Mouse (Mus musculus) adrenal gland, postnatal 4 days (tissue): ENCODE data around the gene Maats1. TPM values are rescaled to one million over a fixed set of nuclear protein-coding genes. Genes with fewer than 3 reads are reported as not detected.
A peak's percentile ranks its signal among the peaks of the same experiment; 100 is the strongest.

ENCODE experiments used
- DNase-seq, 2 experiments: peaks; one replicate each; pipeline ENCODE4 v3.0.0; 2021 to 2022; ENCODE audit warnings: low spot score in 2 of 2, mixed read lengths in 2 of 2
- long read RNA-seq, 2 experiments: library from polyadenylated mRNA; stranded (forward); transcript quantifications; one replicate each; pipeline ENCODE4 v2.0.0; 2021
- total RNA-seq, 2 experiments: library from RNA; stranded (reverse); gene quantifications; 2 replicates each; pipeline ENCODE4 v1.2.3; 2021

The Maats1 gene
- 1 to 10 TPM in 1 of 2 experiments, under 1 TPM in 1; 0.56 to 1.1 TPM for total RNA-seq
- long read RNA-seq, experiment 1, result 0 reads
- long read RNA-seq, experiment 2, result 0 reads

- peak; percentile 32 to 64 for DNase-seq
Measured at GRCm38 (mm10) chr16:38341396-38342324, at the start of gene Maats1. Maats1 (minus strand) TSS chr16:38342143.

DNA sequence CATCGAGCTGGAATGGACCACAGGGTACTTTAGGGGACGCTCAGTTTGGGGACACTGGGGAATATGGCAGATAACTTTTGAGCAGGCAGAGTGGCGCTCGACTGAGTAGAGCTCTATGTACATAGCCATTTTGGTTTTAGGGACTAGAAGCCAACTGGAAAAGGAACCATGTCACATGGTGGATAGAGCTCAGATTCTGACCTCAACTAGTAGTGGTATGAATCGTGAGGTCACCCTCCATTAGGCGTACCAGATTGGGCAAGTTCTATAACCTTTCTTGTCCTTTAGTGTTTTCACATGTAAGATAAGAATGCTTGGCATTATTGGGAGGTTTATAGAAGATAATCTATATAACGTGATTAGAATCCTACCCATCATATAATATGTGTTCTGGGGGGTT is 48.4 kb upstream of the Maats1 start:
- DNase-seq, result no peak

GRCm38 (mm10) chr16:38389284-38389893 is 47.4 kb upstream of the Maats1 start:
- no peak for DNase-seq

DNA sequence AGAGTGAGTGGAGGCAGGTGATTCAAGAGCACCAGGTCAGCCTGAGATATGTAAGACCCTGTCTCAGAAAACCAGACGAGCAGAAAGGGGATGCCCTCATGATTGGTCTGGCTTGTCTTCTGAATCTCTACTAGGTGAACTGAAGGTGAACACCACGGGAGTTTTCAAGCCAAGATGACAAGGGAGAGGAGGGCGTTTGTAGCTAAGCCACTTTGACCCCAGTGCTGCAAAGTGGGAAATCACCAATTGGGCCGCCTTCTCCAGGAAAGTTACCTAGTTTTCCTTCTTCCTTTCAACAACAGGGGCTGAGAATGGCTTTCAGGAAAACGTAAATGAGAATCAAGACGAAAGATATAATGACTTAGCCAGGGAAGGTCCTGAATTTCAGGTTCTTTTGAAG is 46.8 kb upstream of the Maats1 start:
- DNase-seq, result no peak

- DNase-seq, result no peak
Measured at GRCm38 (mm10) chr16:38387389-38387788, 45.4 kb upstream of the Maats1 start.

GRCm38 (mm10) chr16:38385700-38386099 is 43.8 kb upstream of the Maats1 start:
- no peak for DNase-seq

- no peak for DNase-seq
Measured at GRCm38 (mm10) chr16:38385184-38385634, 43.3 kb upstream of the Maats1 start.

DNA sequence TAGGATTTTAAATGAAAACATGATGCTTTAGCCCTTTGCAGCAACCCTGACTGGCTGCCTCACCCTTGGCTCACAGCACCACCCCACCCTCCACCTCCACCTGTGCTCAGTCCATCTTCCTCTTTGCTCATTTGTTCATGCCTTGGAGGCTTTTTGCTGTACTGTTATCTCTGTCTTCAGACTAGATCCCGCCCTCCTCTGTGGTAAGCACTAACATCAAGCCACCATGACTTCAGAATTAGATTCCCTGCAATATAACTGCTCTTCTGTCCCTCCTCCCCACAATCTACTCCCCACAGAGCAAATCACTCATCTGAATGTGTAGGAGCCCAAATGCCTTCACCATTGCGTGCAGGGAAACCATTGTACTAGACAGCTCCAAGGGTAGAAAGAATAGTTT is 41.7 kb upstream of the Maats1 start:
- DNase-seq, result no peak

GRCm38 (mm10) chr16:38379926-38380325 is 38.0 kb upstream of the Maats1 start:
- no peak for DNase-seq

DNA sequence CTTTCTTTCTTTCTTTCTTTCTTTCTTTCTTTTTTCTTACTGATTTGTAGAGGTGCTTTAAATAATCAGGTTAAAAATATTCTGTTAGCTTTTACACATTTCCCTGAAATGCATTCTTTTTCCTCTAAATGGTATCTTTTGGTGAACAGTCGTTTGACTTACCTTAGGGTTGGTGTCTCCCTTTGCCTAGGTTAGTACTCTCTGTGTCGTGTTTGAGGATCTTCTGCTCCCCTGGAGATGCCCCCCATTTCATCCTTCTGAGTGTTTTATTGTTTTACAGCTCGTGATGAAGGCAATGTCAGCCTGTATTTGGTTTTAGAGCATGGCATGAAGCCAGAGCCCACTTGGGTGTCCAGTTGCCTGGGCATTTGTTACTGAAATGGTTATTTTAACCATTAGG is 37.5 kb upstream of the Maats1 start:
- no peak for DNase-seq

DNA sequence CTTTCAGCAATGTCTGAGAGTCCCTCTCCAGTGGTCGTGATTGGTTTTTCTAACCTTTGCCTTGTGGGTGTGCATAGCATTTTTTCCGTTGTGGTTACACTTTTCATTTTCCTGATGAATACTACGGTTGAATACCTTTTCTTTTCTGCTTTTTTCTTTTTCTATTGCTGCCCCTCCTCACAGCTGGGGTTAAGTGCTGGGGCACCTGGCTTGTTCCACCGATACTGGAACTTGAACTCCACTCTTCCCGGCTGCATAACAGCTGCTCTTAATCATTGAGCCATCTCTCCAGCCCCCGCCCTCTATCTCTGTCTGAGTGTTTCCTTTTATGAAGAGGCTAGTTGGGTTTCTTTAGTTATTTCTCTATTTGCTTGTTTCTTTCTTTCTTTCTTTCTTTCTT is 37.1 kb upstream of the Maats1 start:
- no peak for DNase-seq

- DNase-seq, result no peak
Measured at GRCm38 (mm10) chr16:38378591-38378990, 36.6 kb upstream of the Maats1 start.

DNA sequence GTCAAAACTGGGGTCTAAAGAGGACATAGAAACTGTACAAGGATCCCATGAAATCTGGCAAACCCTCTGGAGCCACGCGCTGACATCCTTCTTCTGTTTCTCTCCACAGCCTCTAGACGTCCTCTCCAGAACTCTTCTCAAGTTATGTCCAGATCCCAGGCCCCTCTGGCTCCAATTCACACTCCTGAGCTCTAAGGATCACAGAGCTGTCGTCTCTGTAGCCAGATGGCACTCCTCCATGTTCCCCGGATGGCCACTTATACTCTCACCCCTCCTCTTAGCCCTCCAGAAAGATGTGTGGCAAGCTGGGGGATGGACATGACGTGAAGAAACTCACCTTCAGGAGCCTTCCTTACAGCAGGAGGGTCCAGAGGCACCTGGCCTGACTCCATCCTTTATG is 35.6 kb upstream of the Maats1 start:
- DNase-seq, result no peak

DNA sequence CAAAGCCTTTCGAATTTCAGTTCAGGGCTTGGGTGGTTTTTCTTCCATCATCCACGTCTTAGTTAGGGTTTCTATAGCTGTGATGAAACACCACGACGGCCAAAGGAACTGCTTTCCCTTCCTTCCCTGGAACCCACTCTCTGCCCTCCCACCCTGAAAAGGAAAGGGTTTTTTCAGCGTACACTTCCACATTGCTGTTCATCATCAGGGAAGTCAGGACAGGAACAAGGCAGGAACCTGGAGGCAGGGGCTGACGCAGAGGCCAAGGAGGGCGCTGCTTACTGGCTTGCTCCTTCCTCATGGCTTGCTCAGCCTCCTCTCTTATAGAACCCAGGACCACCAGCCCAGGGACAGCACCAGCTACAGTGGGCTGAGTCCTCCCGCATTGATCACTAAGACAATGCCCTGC is 34.9 kb upstream of the Maats1 start:
- DNase-seq, result no peak

DNA sequence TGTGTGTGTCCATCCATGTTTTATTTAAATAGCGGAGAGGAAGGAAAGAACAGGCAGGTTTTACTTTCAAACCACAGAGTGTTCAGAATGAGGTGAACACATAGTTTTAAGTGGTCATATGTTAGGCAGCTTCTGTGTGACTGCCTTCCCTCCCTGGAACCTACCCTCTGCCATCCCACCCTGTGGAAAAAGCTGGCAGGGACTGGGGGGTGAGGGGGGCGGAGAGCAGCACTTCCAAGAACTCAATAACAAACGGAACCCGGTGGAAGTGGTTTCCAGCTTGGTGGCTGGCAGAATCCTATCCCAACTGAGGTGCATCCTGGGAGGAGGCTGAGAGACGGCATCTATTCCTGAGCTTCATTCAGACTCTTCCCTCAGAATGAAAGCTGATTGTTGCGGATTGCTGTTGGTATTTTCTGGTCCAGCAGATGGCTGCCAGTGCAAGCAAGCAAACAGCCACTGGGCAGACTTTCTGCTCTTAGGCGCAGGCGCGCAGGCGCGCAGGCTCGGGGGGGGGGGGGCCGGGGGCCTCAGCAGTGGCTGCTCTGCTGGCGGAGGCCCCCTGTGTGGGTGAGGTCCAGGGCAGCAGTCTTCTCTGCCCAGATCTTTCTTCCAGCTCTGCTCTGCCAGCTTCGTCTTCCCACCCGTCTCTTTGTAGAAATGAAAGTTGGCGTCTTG is 34.4 kb upstream of the Maats1 start:
- DNase-seq, result no peak

- no peak for DNase-seq
Measured at GRCm38 (mm10) chr16:38375182-38375581, 33.2 kb upstream of the Maats1 start.

DNA sequence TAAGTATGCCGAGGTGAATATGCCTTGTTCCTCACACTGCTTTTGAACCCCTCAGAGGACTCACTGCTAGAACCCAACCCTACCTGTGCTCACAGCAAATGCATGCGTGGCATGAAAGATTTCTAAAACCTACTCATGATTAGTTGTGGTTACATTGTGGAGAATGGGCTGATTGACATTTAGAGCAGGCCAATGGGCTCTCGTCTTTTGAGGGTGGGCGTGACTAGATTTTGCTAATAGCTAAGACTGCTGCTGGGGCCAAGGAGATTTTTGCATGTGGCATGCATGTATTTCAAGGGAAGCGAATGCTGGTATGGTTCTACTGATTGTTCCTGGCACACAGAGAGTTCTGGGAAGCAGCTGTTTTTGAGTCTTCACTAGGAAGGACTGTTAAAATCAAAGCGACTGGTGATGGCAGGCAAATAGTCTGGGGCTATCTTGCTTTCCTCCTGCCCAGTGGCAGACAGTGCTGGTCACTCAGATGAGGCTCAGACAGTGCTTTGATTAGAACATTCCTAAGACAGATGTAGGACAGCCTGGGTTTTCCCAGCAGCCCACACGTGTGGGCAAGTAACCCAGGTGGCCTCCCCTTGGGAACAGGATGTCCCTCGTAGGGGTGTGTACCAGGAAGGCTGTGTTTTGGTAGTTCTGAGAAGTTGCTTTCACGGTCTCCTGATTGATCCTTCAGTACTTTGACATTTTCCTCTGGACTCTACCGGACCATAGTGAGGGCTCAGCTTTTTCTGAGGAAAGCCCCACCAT is 32.6 kb upstream of the Maats1 start:
- no peak for DNase-seq

DNA sequence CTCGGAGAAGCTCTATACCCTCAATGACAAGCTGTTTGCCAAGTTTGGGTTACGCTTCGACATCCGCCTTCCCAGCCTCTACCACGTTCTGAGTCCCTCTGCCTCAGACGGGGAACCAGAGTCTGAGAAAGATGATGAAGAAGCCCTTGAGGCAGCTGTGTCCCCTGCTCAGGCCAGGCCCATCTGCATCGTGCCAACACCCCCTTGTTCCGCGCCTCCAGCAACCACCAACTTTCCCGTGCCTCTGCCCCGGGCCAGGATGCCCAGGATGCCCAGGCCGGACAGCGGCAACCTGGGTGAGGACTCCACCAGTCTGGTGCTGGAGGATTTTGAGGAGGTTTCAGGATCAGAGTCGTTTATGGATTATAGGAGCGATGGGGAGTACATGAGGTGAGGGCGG is 32.0 kb upstream of the Maats1 start:
- DNase-seq, result no peak

DNA sequence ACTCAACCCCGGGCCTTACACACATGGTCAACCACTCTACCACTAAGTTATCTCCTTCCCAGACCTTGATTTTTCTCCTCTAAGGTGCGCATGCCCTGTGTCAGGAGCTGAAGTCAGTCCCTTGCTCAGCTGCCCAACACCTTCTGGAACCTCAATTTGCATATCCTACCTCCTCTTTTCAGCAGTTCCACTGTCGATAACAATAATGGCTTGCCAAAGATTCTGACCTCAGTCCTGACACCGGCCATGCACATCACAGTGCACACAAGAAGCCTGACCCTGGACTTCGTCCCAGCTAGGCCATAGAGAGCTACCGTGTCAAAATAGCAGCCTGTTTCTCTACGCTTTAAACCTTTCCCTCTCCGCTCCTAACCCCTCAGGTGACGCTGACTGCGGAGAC is 31.5 kb upstream of the Maats1 start:
- DNase-seq, result no peak

DNA sequence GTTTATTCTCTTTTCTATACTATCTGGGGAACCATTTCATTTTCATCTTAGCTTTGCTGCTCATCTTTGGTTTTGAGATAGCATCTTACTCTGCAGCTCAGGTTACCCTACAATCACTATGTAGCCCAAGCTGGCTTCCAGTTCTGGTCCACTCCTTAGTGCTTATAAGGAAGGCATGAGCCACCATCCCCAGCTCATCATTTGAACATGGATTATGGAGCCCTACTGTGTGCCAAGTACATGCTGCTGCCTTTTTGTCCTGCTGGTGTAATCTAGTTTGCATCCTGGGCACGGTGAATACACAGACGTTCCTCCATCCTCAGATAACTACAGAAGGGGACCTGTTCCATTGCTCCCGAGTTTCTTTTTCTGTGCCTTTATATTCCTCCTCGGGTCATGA is 30.9 kb upstream of the Maats1 start:
- DNase-seq, result no peak

DNA sequence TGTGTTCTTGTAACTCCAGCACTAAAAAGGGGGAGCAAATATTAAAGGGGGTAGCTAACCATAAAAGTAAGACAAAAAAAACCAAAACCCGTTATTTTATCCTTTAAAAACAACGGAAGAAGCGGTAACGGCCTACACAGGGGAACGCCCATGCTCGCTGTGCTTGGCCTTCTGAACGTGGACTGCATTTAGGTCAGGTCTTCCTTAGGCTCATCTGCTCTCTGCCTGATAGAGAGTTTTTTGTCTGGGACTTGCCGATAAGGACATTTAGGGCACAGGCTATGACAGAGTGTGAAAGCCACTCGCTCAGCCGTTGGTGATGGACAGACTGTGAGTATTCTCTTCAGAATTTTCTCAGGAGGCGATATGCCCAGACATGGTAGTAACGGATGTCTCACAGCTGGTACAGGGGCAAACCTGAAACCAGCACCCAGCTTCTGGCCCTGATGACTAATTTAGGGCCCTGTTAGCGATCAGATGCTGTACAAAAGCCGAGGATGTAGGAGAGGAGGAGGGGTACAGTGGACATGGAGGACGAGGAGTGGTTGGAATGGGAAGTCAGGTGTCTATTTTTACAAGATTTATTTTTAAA is 29.9 kb upstream of the Maats1 start:
- no peak for DNase-seq
